Mouse (Mus musculus) embryonic fibroblast, embryonic 13.5 days (primary cell): ENCODE measurements at regions not wholly inside any gene's neighbourhood (a gene's known extent, or its start where the extent isn't known, plus 50 kb on each side); places are given as distances from the start of the nearest gene placed in this dataset.

Experiments
- H3K27ac ChIP-seq: 2 replicates; pipeline ENCODE4 v1.5.1; 2012; ENCODE audit warnings: low read length, control low read depth, inconsistent platforms; ENCODE audit not compliant: insufficient read depth
- H3K4me1 ChIP-seq: 2 replicates; pipeline ENCODE4 v1.6.1; 2011; ENCODE audit warnings: low read length; ENCODE audit not compliant: control insufficient read depth, insufficient read depth
- H3K4me3 ChIP-seq: 2 replicates; pipeline ENCODE4 v1.5.1; 2011; ENCODE audit warnings: mild to moderate bottlenecking, control low read depth, low read length; ENCODE audit not compliant: insufficient read depth
- CTCF ChIP-seq: IDR thresholded peaks from 2 replicates; pipeline ENCODE4 v1.5.1; 2011; ENCODE audit warnings: mild to moderate bottlenecking, control low read depth, low read length, moderate library complexity, borderline replicate concordance; ENCODE audit not compliant: insufficient read depth
- POLR2A ChIP-seq: IDR thresholded peaks from 2 replicates; pipeline ENCODE4 v1.6.1; 2011; ENCODE audit warnings: low read depth, mild to moderate bottlenecking, control low read depth, low read length, moderate library complexity

GRCm38 (mm10) chr10:121150668-121151067 is 116.9 kb downstream of the Wif1 start:
- H3K4me3 ChIP-seq = no peak overlapping the region
- no peak overlapping the region for H3K27ac ChIP-seq
- peaks cover 6% of the 10 kb centered on the region; the same call in 1 of the 2 replicates for H3K4me1 ChIP-seq
- TF ChIP-seq CTCF (no peak), POLR2A (no peak)

- TF ChIP-seq CTCF (no peak), POLR2A (no peak)
- Histone ChIP-seq H3K4me1 (peaks cover 6% of the 10 kb centered on the region; the same call in 1 of the 2 replicates), H3K4me3 (no peak overlapping the region), H3K27ac (no peak overlapping the region)
These were observed 119.9 kb downstream of the Wif1 start for GRCm38 (mm10) chr10:121153625-121154024.

- Histone ChIP-seq H3K27ac (no peak overlapping the region), H3K4me3 (no peak overlapping the region), H3K4me1 (no peaks in the 10 kb centered on the region)
- TF ChIP-seq POLR2A (no peak), CTCF (no peak)
These were observed 126.7 kb downstream of the Wif1 start for GRCm38 (mm10) chr10:121160499-121160898.

GRCm38 (mm10) chr10:121161201-121161600 is 127.4 kb downstream of the Wif1 start:
- TF ChIP-seq POLR2A (no peak), CTCF (no peak)
- H3K27ac ChIP-seq = no peak overlapping the region
- no peaks in the 10 kb centered on the region for H3K4me1 ChIP-seq
- H3K4me3 ChIP-seq = no peak overlapping the region

- H3K4me1 ChIP-seq = no peaks in the 10 kb centered on the region
- no peak overlapping the region for H3K4me3 ChIP-seq
- TF ChIP-seq POLR2A (no peak), CTCF (no peak)
- peak overlapping the region; percentile 28; the same call in 1 of the 2 replicates for H3K27ac ChIP-seq
These were observed 140.3 kb downstream of the Wif1 start for GRCm38 (mm10) chr10:121174022-121174421.

GRCm38 (mm10) chr10:121189139-121189538 is 155.4 kb downstream of the Wif1 start:
- H3K27ac ChIP-seq = no peak overlapping the region
- H3K4me1 ChIP-seq = peaks cover 2% of the 10 kb centered on the region; the same call in 1 of the 2 replicates
- H3K4me3 ChIP-seq = no peak overlapping the region
- no peak for TF ChIP-seq POLR2A

GRCm38 (mm10) chr10:121199236-121199635 is 151.8 kb downstream of the Tbc1d30 start:
- Histone ChIP-seq H3K27ac (no peak overlapping the region), H3K4me3 (no peak overlapping the region), H3K4me1 (no peaks in the 10 kb centered on the region)
- no peak for TF ChIP-seq POLR2A
- TF ChIP-seq CTCF = no peak

GRCm38 (mm10) chr10:121202531-121202930 is 148.5 kb downstream of the Tbc1d30 start:
- Histone ChIP-seq H3K4me1 (no peaks in the 10 kb centered on the region), H3K27ac (no peak overlapping the region), H3K4me3 (no peak overlapping the region)
- no peak for TF ChIP-seq POLR2A
- TF ChIP-seq CTCF = no peak

- no peaks in the 10 kb centered on the region for H3K4me1 ChIP-seq
- no peak overlapping the region for H3K27ac ChIP-seq
- H3K4me3 ChIP-seq = no peak overlapping the region
- TF ChIP-seq CTCF = no peak
- no peak for TF ChIP-seq POLR2A
These were observed 145.5 kb downstream of the Tbc1d30 start for GRCm38 (mm10) chr10:121205551-121205950.

- no peak overlapping the region for H3K4me3 ChIP-seq
- TF ChIP-seq CTCF (no peak), POLR2A (no peak)
- H3K27ac ChIP-seq = no peak overlapping the region
- H3K4me1 ChIP-seq = no peaks in the 10 kb centered on the region
These were observed 144.9 kb downstream of the Tbc1d30 start for GRCm38 (mm10) chr10:121206002-121206742.

- H3K27ac ChIP-seq = no peak overlapping the region
- H3K4me1 ChIP-seq = no peaks in the 10 kb centered on the region
- TF ChIP-seq CTCF (no peak), POLR2A (no peak)
These were observed 144.4 kb downstream of the Tbc1d30 start for GRCm38 (mm10) chr10:121206743-121207039.

More at GRCm38 (mm10) chr10:121206743-121207039, 144.4 kb downstream of the Tbc1d30 start:
- H3K4me3 ChIP-seq = no peak overlapping the region
